Mouse (Mus musculus): ENCODE results near the gene Atf7. TPM values are rescaled to one million over a fixed set of nuclear protein-coding genes. Genes with fewer than 3 reads are reported as not detected.

Atf7 gene
- total and polyA plus RNA-seq, 2 experiments from 2014 or later, result 13.5 to 15.0 TPM

DNA sequence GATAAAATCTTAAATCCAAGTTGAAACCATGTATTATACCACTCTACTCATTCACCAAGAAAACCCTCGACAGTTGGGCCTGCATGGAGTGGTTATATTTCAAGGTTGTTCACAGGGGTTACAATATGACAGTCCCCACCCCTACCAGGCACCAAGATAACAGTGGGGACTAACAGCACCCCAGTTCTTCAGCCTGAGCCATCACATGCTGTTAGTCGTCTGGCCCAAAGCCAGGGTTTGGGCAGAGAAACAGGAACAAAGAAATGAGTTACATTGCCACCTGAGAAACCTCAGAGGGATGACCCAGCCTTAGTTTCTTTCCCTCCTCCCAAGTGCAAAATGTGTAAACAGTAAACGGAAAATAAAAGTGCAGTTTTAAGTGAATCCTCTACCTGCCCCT, 125.9 kb downstream of the Atf7 start:
- no peak for TF ChIP-seq CTCF (IDR thresholded peaks at IDR 0.05; ENCODE audit: low read depth)
- Histone ChIP-seq H3K27me3 (ENCODE audit: insufficient read depth, low read length) (no peaks in the 10 kb centered on the region), H3K4me2 (ENCODE audit: low read depth, low read length) (no peak overlapping the region)

DNA sequence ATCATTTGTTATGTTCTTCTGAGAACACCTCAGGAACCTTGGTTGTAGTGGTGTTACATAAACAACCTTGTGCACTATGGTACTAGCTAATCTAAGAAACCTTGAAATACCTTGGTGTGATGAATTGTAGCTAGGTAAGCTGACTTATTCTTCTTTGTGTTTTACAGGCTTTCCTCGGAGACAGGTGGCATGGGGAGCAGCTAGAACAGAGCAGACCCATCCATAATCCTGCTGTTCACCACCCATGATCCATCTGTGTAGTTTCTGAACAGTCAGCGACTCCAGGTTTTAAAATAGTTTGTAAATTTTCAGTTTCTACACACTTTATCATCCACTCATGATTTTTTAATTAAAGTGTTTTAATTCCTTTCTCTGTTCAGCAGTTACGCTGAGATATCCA, 126.9 kb downstream of the Atf7 start:
- Histone ChIP-seq H3K9ac (replicated peaks; ENCODE audit: low read length) (no peak overlapping the region), H3K27me3 (ENCODE audit: insufficient read depth, low read length) (no peaks in the 10 kb centered on the region), H3K9me3 (ENCODE audit: low read length) (no peaks in the 10 kb centered on the region), H3K36me3 (ENCODE audit: insufficient read depth, low read length) (peaks cover 66% of the 10 kb centered on the region), H3K4me1 (ENCODE audit: insufficient read depth, low read length) (no peaks in the 10 kb centered on the region), H3K27ac (no peak overlapping the region), H3K4me3 (ENCODE audit: low read length) (no peak overlapping the region), H3K4me2 (ENCODE audit: low read depth, low read length) (no peak overlapping the region)
- DNase-seq (ENCODE audit: low spot score) (no peak), ATAC-seq (no peak)
- 87% methylated on average over 3 of the region's 3 CpGs for WGBS
- TF ChIP-seq CTCF (IDR thresholded peaks at IDR 0.05; ENCODE audit: low read depth), result no peak

More for the DNA sequence above, 125.9 kb downstream of the Atf7 start:
- ATAC-seq (no peak), DNase-seq (ENCODE audit: low spot score) (no peak)
- WGBS, result 70% methylated on average over 3 of the region's 3 CpGs
- H3K9me3 ChIP-seq (ENCODE audit: low read length), result no peaks in the 10 kb centered on the region
- H3K27ac ChIP-seq, result no peak overlapping the region
- H3K4me1 ChIP-seq (ENCODE audit: insufficient read depth, low read length), result no peaks in the 10 kb centered on the region
- H3K36me3 ChIP-seq (ENCODE audit: insufficient read depth, low read length), result peaks cover 66% of the 10 kb centered on the region
- H3K4me3 ChIP-seq (ENCODE audit: low read length), result no peak overlapping the region
- no peak overlapping the region for H3K9ac ChIP-seq (replicated peaks; ENCODE audit: low read length)

DNA sequence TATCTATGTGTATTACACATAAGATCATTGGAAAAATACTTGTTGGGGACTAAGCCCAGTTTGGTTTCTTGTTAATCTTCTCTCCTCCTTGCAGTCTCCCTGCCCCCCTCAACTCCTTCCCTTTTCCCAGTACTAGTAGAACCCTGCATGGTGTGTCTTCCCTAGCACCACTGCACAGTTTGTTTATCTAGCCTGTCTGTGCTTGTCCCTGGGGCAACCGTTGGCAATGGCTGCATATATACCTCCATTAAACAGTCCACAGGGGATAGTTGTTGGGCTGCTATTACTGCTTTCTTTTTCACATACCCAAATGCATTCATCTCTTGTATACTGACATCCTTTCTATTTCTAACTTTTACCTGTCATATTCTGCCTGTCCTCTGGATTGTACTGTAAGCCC, 137.6 kb downstream of the Atf7 start:
- 85% methylated on average over 1 of the region's 1 CpGs for WGBS
- Histone ChIP-seq H3K4me3 (ENCODE audit: low read length) (no peak overlapping the region), H3K27ac (no peak overlapping the region), H3K27me3 (ENCODE audit: insufficient read depth, low read length) (no peaks in the 10 kb centered on the region), H3K4me2 (ENCODE audit: low read depth, low read length) (no peak overlapping the region), H3K9me3 (ENCODE audit: low read length) (no peaks in the 10 kb centered on the region), H3K4me1 (ENCODE audit: insufficient read depth, low read length) (no peaks in the 10 kb centered on the region), H3K9ac (replicated peaks; ENCODE audit: low read length) (no peak overlapping the region), H3K36me3 (ENCODE audit: insufficient read depth, low read length) (peaks cover 67% of the 10 kb centered on the region)
- ATAC-seq (no peak), DNase-seq (ENCODE audit: low spot score) (no peak)
- no peak for TF ChIP-seq CTCF (IDR thresholded peaks at IDR 0.05; ENCODE audit: low read depth)

DNA sequence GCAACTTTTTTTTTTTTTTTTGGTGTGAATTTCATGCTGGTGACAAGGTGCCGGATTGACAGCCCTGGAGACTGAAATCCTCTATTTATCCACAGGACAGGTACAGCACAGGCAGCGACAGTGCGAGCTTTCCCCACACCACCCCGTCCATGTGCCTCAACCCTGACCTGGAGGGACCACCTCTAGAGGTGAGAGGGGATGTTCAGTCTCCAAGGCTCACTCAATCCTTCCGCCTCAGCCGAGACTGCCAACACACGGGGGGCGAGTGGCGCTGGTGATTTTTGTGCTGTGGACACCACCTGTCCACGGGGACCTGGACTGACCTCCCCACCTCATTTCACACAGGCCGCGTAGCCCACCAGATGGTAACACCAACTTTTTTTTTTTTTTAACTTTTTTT, 139.4 kb downstream of the Atf7 start:
- WGBS, result 88% methylated on average over 12 of the region's 12 CpGs
- peaks cover 61% of the 10 kb centered on the region for H3K36me3 ChIP-seq (ENCODE audit: insufficient read depth, low read length)
- no peak overlapping the region for H3K9ac ChIP-seq (replicated peaks; ENCODE audit: low read length)
- H3K4me2 ChIP-seq (ENCODE audit: low read depth, low read length), result no peak overlapping the region
- H3K27me3 ChIP-seq (ENCODE audit: insufficient read depth, low read length), result no peaks in the 10 kb centered on the region
- no peak overlapping the region for H3K4me3 ChIP-seq (ENCODE audit: low read length)
- ATAC-seq (no peak), DNase-seq (ENCODE audit: low spot score) (no peak)
- H3K27ac ChIP-seq, result no peak overlapping the region
- H3K4me1 ChIP-seq (ENCODE audit: insufficient read depth, low read length), result no peaks in the 10 kb centered on the region
- no peak for TF ChIP-seq CTCF (IDR thresholded peaks at IDR 0.05; ENCODE audit: low read depth)
- H3K9me3 ChIP-seq (ENCODE audit: low read length), result no peaks in the 10 kb centered on the region

DNA sequence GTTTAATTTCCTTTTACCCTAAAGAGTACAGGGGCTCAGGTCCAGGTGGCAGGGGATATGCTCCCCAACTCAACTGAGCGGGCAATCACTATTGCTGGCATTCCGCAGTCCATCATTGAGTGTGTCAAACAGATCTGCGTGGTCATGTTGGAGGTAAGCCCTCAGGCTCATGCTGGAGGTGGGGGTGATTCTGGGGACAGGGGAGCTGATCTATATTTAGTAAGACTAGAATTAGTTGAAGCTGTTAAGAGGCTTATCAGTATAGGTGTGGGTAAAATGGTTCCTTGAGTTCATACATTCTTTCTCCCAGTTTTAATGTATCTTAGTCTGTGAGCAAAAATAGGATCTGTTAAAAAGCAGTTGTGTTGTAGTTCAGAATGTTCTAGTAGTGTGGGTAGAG, 142.1 kb downstream of the Atf7 start:
- TF ChIP-seq CTCF (IDR thresholded peaks at IDR 0.05; ENCODE audit: low read depth), result no peak
- Histone ChIP-seq H3K36me3 (ENCODE audit: insufficient read depth, low read length) (peaks cover 43% of the 10 kb centered on the region), H3K27ac (no peak overlapping the region), H3K4me3 (ENCODE audit: low read length) (no peak overlapping the region), H3K27me3 (ENCODE audit: insufficient read depth, low read length) (no peaks in the 10 kb centered on the region), H3K9ac (replicated peaks; ENCODE audit: low read length) (no peak overlapping the region), H3K9me3 (ENCODE audit: low read length) (no peaks in the 10 kb centered on the region), H3K4me2 (ENCODE audit: low read depth, low read length) (no peak overlapping the region), H3K4me1 (ENCODE audit: insufficient read depth, low read length) (no peaks in the 10 kb centered on the region)
- ATAC-seq (no peak), DNase-seq (ENCODE audit: low spot score) (no peak)
- 93% methylated on average over 3 of the region's 3 CpGs for WGBS

MicroRNAs within 50 kb of the gene (microRNA counts, 519-probe panel; counts per million panel counts)
- microRNA mmu-miR-688, result not detected

Small RNA genes within 50 kb of the gene (microRNA-seq; reads per million reads assigned to microRNA genes)
- 0.18 to 0.36 reads per million in 2 experiments for gene Mir688

Other genes starting within 250 kb of the Atf7 start
- gene Sp1, start 219.3 kb downstream of the Atf7 start, total RNA-seq (2014; rRNA removed), result 24.7 and 26.0 TPM in 2 replicates
- gene Sp1, start 219.3 kb downstream of the Atf7 start, polyA plus RNA-seq (2015; fragmentation: Nextera tagmentation; extraction: Ambion mirVana), result 3.0 and 3.5 TPM in 2 replicates
- gene Amhr2, start 180.1 kb downstream of the Atf7 start, total RNA-seq (2014; rRNA removed), result 0.16 TPM in 1 of 2 replicates, not detected in the other
- 0.36 and 0.62 TPM in 2 replicates for gene Amhr2, start 180.1 kb downstream of the Atf7 start, polyA plus RNA-seq (2015; fragmentation: Nextera tagmentation; extraction: Ambion mirVana)
- gene Prr13, start 166.4 kb downstream of the Atf7 start, total RNA-seq (2014; rRNA removed), result 27.4 and 28.0 TPM in 2 replicates
- 90.4 and 95.1 TPM in 2 replicates for gene Prr13, start 166.4 kb downstream of the Atf7 start, polyA plus RNA-seq (2015; fragmentation: Nextera tagmentation; extraction: Ambion mirVana)
- 151 and 157 TPM in 2 replicates for gene Pcbp2, start 154.9 kb downstream of the Atf7 start, total RNA-seq (2014; rRNA removed)
- gene Pcbp2, start 154.9 kb downstream of the Atf7 start, polyA plus RNA-seq (2015; fragmentation: Nextera tagmentation; extraction: Ambion mirVana), result 104 TPM in 2 replicates
- gene Gm10337, start 121.7 kb downstream of the Atf7 start, total RNA-seq (2014; rRNA removed), result not detected in 2 replicates
- gene Gm10337, start 121.7 kb downstream of the Atf7 start, polyA plus RNA-seq (2015; fragmentation: Nextera tagmentation; extraction: Ambion mirVana), result 2.7 and 7.3 TPM in 2 replicates
- gene Map3k12, start 108.4 kb downstream of the Atf7 start, total RNA-seq (2014; rRNA removed), result 68.2 and 86.1 TPM in 2 replicates
- 41.2 and 42.0 TPM in 2 replicates for gene Map3k12, start 108.4 kb downstream of the Atf7 start, polyA plus RNA-seq (2015; fragmentation: Nextera tagmentation; extraction: Ambion mirVana)
- 69.9 and 91.1 TPM in 2 replicates for gene Tarbp2, start 107.3 kb downstream of the Atf7 start, total RNA-seq (2014; rRNA removed)
- 97.2 and 99.5 TPM in 2 replicates for gene Tarbp2, start 107.3 kb downstream of the Atf7 start, polyA plus RNA-seq (2015; fragmentation: Nextera tagmentation; extraction: Ambion mirVana)
- gene Npff, start 100.5 kb downstream of the Atf7 start, total RNA-seq (2014; rRNA removed), result 4.6 and 13.9 TPM in 2 replicates
- 3.1 and 5.4 TPM in 2 replicates for gene Npff, start 100.5 kb downstream of the Atf7 start, polyA plus RNA-seq (2015; fragmentation: Nextera tagmentation; extraction: Ambion mirVana)
- not detected in 2 replicates for gene Gm28047, start 397 bp downstream of the Atf7 start, total RNA-seq (2014; rRNA removed)
- 1.1 TPM in 1 of 2 replicates, not detected in the other for gene Gm28047, start 397 bp downstream of the Atf7 start, polyA plus RNA-seq (2015; fragmentation: Nextera tagmentation; extraction: Ambion mirVana)
- gene Atp5g2, start 46.9 kb upstream of the Atf7 start, total RNA-seq (2014; rRNA removed), result 148 and 610 TPM in 2 replicates
- gene Atp5g2, start 46.9 kb upstream of the Atf7 start, polyA plus RNA-seq (2015; fragmentation: Nextera tagmentation; extraction: Ambion mirVana), result 60.5 and 66.5 TPM in 2 replicates
- 26.6 and 32.4 TPM in 2 replicates for gene Calcoco1, start 96.7 kb upstream of the Atf7 start, total RNA-seq (2014; rRNA removed)
- gene Calcoco1, start 96.7 kb upstream of the Atf7 start, polyA plus RNA-seq (2015; fragmentation: Nextera tagmentation; extraction: Ambion mirVana), result 29.8 and 30.3 TPM in 2 replicates